Mouse (Mus musculus) small intestine, adult 2 months (tissue): ENCODE measurements around the gene Dis3l2.

Experiments
- CTCF ChIP-seq: fragments of 200-500 bp; IDR thresholded peaks from 2 replicates; pipeline ENCODE4 v1.5.1; 2012; ENCODE audit warnings: low read depth, mild to moderate bottlenecking, control low read depth, inconsistent platforms, low read length, moderate library complexity, mixed read lengths; ENCODE audit not compliant: insufficient replicate concordance, insufficient read length; ENCODE audit errors: extremely low read depth
- POLR2A ChIP-seq: fragments of 200-500 bp; IDR thresholded peaks from 2 replicates; pipeline ENCODE4 v1.6.1; 2012; ENCODE audit warnings: low read depth, mild to moderate bottlenecking, control low read depth, inconsistent platforms, low read length, moderate library complexity

DNA sequence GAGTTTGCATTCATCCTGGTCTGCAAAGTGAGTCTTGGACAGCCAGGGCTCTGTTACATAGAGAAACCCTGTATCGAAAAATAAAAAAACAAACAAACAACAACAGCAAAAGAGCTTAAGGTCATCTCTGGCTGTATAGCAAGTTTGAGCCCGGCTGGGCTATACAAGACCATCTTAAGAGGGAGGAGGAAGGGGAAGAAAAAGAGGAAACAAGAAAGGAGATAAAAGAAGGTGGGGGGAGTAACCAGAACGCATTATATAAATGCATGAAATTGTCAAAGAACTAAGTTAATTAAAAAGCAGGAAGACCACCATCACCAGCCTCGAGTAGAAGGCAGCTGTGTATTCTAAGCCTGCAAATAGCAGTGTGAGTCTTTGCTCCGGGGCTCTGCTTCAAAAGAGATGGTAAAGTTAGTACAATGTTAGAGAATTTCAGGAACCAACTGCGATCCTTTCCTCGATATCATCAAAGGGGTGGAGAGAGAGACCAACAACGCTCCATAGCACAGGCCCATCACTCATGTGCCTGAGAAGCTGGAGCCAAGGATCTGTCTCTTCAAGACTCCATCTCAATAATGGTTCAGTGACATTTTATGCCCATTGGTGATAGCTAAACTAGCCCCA lies 355.5 kb downstream of the Dis3l2 start:
- TF ChIP-seq CTCF = no peak
- no peak for TF ChIP-seq POLR2A
